Mouse (Mus musculus) gastrocnemius, adult 2 months (tissue): Measurements from ENCODE around the gene Zc3h13. TPM values are rescaled to one million over a fixed set of nuclear protein-coding genes. Genes with fewer than 3 reads are reported as not detected.
A peak's percentile ranks its signal among the peaks of the same experiment; 100 is the strongest.

Source experiments
- DNase-seq: peaks from one replicate; pipeline ENCODE4 v3.0.0; 2022
- H3K27ac ChIP-seq: fragments of 200-600 bp; 2 replicates; pipeline ENCODE4 v1.8.1; 2022; ENCODE audit warnings: mild to moderate bottlenecking
- H3K4me3 ChIP-seq: fragments of 200-600 bp; 2 replicates; pipeline ENCODE4 v1.8.1; 2022; ENCODE audit warnings: mild to moderate bottlenecking, moderate library complexity
- CTCF ChIP-seq: fragments of 200-600 bp; IDR thresholded peaks from 2 replicates; pipeline ENCODE4 v1.8.1; 2022; ENCODE audit warnings: antibody characterized with exemption, mild to moderate bottlenecking, moderate library complexity
- intact Hi-C: fragments of 180-260 bp; cut with DNase I; formaldehyde crosslinking; loops from one replicate; pipeline ENCODE4 v1.15.1; 2025
- long read RNA-seq, 2 experiments: library from polyadenylated mRNA; stranded (forward); transcript quantifications; one replicate each; pipeline ENCODE4 v2.0.0; 2021
- total RNA-seq, 2 experiments: library from RNA; stranded (reverse); gene quantifications; 2 replicates each; pipeline ENCODE4 v1.2.3; 2021

The Zc3h13 gene
- 10 to 100 TPM; 14.7 to 15.3 TPM for total RNA-seq
- long read RNA-seq, experiment 1, full-length matches to known transcripts: 9 of 16 reads
- long read RNA-seq, experiment 1, partial matches to known transcripts: 2 of 16 reads
- long read RNA-seq, experiment 1, other reads (novel, unspliced or antisense): 5 of 16 reads
- long read RNA-seq, experiment 2, full-length matches to known transcripts: 4 of 10 reads
- long read RNA-seq, experiment 2, partial matches to known transcripts: 0 of 10 reads
- long read RNA-seq, experiment 2, other reads (novel, unspliced or antisense): 6 of 10 reads

DNA sequence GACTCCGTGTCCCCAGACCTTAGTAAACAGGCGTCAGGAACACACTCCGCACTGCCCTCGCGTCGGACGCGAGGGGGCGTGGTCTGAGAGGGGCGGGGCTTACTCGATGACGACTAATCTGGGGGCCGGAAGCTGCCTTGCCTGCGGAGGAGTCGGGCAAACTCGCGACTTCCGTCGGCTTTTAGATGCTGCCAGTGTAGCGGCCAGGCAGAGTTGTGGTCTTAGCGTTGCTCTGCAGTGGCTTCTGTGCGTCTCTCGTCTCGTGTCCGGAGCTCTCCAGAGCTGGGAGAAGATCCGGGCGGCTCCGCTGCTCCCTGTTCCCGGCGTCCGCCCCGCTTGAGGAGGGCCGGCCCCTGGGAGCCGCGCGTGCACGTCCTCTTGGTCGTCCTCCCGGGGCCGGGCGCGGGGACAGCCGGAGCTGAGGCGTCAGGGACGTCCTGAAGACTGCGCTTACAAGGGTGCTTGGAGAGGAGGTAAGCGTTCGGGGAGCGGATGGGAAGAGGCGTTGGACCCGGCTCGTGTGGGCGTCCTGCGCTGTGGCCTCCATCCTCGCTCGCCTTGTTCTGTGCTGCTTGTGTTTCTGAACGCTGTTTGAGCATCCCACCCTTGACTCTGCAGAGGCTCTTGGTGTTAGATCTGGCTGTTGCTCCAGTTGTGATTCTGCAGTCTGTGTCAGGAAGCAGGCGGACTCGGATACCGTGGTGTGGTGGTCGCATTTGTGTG lies at the start of gene Zc3h13:
TSS of gene Zc3h13 (plus strand) at position 181 of the 723 bp plus-strand sequence.
- peak within 1 kb of the TSS; percentile 95 for H3K27ac ChIP-seq
- peak; percentile 96 for DNase-seq
- TF ChIP-seq CTCF: no peak
- intact Hi-C loops: loop anchor here (10.0 kb wide), 2 partner anchors 550 to 820 kb away; partner anchors contain the start of gene Esd
- H3K4me3 ChIP-seq: peak within 1 kb of the TSS; percentile 93

DNA sequence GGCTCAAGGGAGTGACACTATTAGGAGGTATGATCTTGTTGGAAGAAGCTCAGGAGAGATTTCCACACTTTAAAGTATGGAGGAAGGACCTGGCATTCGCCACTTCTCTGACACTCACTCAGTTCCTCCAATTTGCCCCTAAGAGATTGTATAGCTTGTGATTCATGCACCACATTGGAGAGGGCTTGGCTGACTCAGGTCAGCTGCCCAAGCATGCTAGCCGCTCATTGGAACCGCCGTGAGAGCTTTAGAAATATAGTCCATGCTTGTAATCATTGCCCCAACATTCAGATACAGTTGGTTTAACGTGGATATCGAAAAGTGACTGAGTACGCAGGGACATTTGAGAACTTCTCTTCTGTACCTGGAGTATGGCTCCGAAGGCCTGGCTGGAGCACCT lies 48.6 kb upstream of the Zc3h13 start:
- DNase-seq: no peak
- no peak overlapping the region for H3K4me3 ChIP-seq
- H3K27ac ChIP-seq: no peak overlapping the region
- TF ChIP-seq CTCF: no peak
- intact Hi-C loops: no loop called here

DNA sequence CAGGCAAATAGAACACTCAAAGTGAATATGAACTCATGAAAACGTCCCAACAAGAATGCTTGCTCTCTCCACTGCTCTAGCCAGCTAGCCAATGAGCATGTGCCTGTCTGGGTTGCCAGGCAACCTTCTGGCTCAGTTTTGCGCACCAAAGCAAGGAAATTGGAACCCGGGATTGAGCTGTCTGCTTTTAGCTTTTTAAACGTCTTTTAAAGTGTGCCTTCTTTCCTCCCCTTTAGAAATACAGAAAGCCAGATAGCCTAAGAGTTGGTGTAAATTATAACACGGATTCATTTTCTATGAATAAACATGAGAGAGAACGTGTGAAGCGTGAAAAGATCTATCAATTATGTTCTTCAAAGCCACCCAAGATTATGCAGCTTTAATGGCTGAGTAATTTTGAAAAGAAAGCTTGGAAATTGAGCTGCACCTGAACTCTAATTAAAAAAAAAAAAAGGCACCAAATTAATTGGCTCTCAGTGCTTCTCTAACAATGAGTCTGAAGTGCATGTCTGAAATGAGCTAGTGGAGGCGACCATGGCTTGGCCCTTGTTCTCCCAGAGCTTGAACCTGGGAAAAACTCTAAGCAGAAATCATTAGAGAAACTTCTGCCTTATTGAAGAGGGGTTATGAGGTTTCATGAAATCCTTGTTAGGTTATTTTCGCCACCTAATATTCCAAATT lies 48.1 kb upstream of the Zc3h13 start:
- DNase-seq: no peak
- Histone ChIP-seq H3K4me3 (no peak overlapping the region), H3K27ac (no peak overlapping the region)
- intact Hi-C loops: no loop called here
- TF ChIP-seq CTCF: no peak

DNA sequence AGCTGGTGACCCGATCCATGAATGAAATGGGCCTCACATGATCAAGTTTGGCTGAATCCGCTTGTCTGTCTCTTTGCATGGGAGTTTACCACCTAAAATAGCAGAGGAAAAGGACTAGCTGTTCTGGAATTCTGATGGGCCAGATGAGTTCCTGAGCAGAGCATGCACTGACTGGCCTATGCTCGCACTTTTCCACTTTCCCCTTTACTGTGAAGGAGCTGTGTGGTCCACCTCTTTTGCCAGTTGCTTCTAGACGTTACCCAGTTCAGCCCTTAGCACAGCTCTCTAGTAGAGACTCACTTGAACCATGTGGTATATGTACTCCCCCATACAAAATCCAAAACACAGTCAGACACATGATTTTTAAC lies 47.6 kb upstream of the Zc3h13 start:
- no peak for DNase-seq
- intact Hi-C loops: no loop called here
- no peak overlapping the region for H3K4me3 ChIP-seq
- TF ChIP-seq CTCF: no peak
- H3K27ac ChIP-seq: no peak overlapping the region

DNA sequence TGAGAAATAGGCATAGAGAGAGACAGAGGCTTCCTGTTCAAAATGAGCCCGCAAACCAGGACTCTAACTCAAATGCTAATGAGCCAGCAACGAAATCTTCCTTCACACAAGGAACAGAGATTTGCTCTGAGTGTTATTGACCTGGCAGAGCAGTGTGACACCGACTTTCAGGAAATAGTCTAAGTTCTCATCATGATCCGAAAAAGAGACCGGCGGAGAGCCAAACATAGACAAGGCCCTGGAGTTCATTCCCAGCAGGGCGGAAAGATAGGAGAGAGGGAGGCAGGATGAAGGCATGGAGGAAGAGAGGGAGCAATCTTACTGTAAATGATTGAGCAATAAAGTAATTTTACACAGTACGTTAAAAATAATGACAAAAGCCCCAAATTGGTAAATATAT lies 47.1 kb upstream of the Zc3h13 start:
- Histone ChIP-seq H3K27ac (no peak overlapping the region), H3K4me3 (no peak overlapping the region)
- DNase-seq: no peak
- intact Hi-C loops: no loop called here
- no peak for TF ChIP-seq CTCF

DNA sequence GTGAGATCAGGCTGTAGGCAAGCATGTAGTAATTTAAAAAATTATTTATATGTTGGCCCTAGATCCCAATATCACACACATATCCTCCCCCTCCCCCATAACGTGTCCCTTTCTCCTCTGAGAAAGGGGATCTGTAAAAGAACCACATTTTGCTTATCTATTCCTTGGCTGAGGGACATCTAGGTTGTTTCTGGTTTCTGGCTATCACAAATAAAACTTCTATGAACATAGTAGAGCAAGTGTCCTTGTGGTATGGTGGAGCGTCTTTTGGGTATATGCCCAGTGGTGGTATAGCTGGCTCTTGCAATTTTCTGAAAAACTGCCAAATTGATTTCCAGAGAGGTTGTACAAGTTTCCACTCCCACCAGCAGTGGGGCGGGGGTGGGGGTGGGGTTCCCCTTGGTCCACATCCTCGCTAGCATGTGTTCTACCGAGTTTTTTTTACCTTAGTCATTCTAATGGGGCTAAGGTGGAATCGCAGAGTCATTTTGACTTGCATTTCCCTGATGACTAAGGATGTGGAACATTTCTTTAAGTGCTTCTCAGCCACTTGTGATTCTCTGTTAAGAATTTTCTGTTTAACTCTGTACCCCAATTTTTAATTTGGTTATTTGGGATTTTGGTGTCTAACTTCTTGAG lies 46.0 kb upstream of the Zc3h13 start:
- intact Hi-C loops: no loop called here
- Histone ChIP-seq H3K27ac (no peak overlapping the region), H3K4me3 (no peak overlapping the region)
- no peak for DNase-seq
- no peak for TF ChIP-seq CTCF

DNA sequence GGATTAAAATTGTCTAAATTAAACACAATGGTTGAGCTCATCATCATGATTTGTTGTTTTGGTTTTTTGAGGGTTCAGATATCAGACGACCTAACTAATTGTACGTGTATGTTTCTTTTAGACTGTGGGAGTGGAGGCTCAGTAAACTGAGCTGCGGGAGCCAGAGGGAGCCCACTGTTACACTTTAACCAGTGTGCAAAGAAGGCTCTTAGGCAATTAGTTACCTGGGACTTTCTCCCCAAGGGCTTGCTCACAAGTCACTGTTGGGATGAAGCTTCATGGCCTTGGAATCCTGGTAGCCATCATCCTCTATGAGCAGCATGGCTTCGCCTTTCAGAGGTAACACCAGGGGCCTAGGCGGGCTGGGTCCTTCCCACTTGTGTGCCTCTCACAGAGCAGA lies 42.1 kb upstream of the Zc3h13 start, which contains the start of gene Cpb2:
TSS of gene Cpb2 (plus strand) at position 201 of the 400 bp plus-strand sequence.
- no peak for DNase-seq
- intact Hi-C loops: no loop called here
- no peak for TF ChIP-seq CTCF

DNA sequence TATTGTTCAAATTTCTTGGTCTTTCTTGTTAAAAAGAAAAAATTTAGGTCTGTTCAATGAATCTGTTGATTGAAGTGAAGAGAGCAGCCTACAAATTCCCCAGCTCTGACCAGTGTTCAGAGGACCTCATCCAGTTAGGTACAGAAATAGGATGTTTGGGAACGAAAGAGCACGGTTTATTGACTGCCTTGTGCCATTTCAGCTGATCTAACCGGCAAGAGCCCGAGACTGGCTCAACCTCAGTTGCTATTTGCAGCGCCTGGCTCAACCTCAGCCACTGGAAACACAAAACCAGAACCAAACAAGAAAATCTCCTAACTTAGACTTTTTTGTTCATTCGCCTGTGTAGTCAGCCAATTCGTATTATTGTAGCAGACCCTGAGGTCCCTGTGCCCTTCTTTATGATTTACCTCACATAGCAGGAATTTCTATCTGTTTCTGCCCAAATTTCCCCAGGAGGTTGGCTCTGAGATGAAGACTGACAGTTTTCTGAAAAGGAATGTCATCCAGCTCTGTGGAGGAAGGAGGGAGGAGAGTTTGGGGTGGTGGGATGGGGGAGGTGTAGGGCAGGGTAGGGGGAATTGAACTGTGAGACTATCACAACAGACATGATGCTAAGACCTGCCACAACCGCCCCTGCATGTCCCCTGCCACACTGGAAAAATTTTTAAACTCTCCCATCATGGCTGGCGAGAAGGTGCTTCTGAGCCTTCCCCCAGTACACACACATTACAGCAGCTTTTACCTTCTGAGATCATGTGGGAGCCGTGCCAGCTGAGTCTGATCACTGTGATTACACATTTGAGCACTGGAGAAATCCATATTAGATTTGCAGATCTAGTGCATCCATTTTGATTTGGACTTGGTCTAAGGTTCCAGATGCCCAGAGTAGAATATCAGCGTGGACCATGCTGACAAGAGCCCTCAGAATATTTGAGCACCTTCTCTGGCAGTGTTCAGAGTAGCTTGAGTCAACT lies 37.9 kb upstream of the Zc3h13 start:
- H3K4me3 ChIP-seq: no peak overlapping the region
- DNase-seq: no peak
- H3K27ac ChIP-seq: no peak overlapping the region
- intact Hi-C loops: no loop called here
- TF ChIP-seq CTCF: no peak

More for the DNA sequence above, 42.1 kb upstream of the Zc3h13 start, which contains the start of gene Cpb2:
- Histone ChIP-seq H3K27ac (no peak within 1 kb of the TSS), H3K4me3 (no peak within 1 kb of the TSS)

DNA sequence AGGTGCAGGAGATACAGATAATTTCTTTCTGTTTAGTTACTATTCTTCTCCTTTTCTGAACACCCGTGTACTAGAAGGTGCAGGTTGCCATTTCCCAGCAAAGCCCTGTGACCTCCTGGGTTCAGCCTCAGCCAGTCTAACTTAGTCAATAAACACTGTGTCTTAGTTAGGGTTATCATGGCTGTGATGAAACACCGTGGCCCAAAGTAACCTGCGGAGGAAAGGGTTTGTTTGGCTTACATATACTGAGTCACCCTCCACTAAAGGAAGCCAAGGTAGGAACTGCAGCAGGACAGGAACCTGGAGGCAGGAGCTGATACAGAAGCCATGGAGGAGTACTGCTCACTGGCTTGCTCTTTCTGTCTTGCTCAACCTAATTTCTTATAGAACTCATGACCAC lies 33.7 kb upstream of the Zc3h13 start:
- no peak for DNase-seq
- intact Hi-C loops: no loop called here
- H3K4me3 ChIP-seq: no peak overlapping the region
- H3K27ac ChIP-seq: no peak overlapping the region
- no peak for TF ChIP-seq CTCF

DNA sequence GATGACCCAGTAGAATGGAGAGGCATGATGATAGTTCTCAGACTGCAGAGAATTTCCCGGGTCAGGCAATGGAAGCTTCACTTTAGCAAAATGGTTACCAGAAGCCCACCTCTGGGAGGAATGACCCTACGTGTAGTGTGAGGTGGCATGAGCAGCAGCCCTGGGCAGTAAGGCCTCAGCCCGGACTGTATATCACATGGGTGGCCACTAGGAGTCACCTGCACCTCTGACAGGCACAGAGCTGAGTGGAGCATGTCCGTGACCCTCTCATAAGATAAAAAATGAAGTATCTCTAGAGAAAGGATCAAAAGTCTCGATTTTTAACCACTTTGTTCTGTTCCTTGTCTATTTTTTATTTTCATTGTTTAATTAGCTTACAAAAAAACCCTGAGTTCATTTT lies 27.7 kb upstream of the Zc3h13 start:
- TF ChIP-seq CTCF: peak; percentile 43
- no peak overlapping the region for H3K4me3 ChIP-seq
- no peak overlapping the region for H3K27ac ChIP-seq
- intact Hi-C loops: no loop called here
- DNase-seq: no peak

DNA sequence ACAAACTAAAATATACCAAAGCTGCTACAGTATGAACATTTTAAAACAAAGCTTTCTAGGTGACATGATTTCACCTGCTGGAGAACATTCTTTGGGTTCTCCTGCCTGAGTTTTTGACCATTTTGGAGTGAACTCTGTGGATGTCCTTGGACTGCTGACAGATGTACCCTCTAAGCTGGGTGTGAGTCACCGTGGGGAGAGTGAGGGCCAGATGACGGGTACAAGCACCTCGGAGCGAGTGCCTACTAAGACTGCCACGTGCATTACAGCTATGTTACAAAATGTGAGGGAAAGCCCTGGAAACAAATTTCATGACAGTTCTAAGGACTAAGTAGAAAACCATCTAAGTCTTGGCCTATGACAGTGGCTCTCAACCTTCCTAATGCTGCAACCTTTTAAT lies 14.6 kb upstream of the Zc3h13 start:
- intact Hi-C loops: no loop called here
- Histone ChIP-seq H3K27ac (no peak overlapping the region), H3K4me3 (no peak overlapping the region)
- no peak for DNase-seq
- no peak for TF ChIP-seq CTCF

DNA sequence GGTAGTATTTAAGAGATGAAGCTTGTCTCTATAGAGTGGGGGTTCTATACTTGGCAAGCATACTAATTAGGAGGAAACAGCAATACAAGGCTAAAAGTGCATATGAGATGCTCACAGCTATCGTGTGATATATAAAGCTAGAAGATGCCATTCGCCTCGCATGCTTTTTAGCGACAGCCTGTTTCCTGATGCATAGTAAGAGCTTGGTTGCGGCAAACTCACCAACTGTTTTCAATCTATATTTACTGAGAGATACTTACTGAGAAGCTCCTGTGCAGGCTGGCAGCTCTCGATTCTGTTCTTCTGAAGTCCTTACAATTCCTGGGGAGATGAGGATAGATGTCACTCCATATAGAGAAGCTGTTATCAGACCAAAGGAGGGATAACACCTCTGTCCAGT lies 4.5 kb upstream of the Zc3h13 start:
- intact Hi-C loops: loop anchor here (10.0 kb wide), 2 partner anchors 545 to 825 kb away; partner anchors contain the start of gene Esd
- Histone ChIP-seq H3K27ac (no peak overlapping the region), H3K4me3 (no peak overlapping the region)
- TF ChIP-seq CTCF: no peak
- DNase-seq: no peak
